Mouse (Mus musculus): ENCODE measurements at regions not wholly inside any gene's neighbourhood (a gene's known extent, or its start where the extent isn't known, plus 50 kb on each side); places are given as distances from the start of the nearest gene placed in this dataset.

GRCm38 (mm10) chr14:114790946-114791830, 300.8 kb upstream of the Gpc5 start:
- ATAC-seq (ENCODE audit: low read depth): no peak
- WGBS (ENCODE audit: insufficient replicate concordance): 18% methylated on average over 13 of the region's 13 CpGs
- Histone ChIP-seq H3K36me3 (ENCODE audit: control insufficient read depth, insufficient read depth) (no peaks in the 10 kb centered on the region), H3K4me3 (ENCODE audit: low read depth, low read length) (no peak overlapping the region), H3K9me3 (replicated peaks; ENCODE audit: control insufficient read depth, low read length) (no peaks in the 10 kb centered on the region), H3K27ac (ENCODE audit: low read length) (no peak overlapping the region), H3K4me2 (ENCODE audit: low read depth, low read length) (no peak overlapping the region), H3K27me3 (ENCODE audit: control insufficient read depth, insufficient read depth, low read depth, low read length) (no peaks in the 10 kb centered on the region), H3K4me1 (ENCODE audit: control insufficient read depth, low read depth, low read length) (no peaks in the 10 kb centered on the region), H3K9ac (ENCODE audit: low read depth, low read length) (no peak overlapping the region)

- ATAC-seq (ENCODE audit: low read depth): no peak
- 51% methylated on average over 4 of the region's 4 CpGs for WGBS (ENCODE audit: insufficient replicate concordance)
These were observed 300.2 kb upstream of the Gpc5 start for GRCm38 (mm10) chr14:114791831-114792224.

GRCm38 (mm10) chr14:114804643-114805042, 287.4 kb upstream of the Gpc5 start:
- H3K9ac ChIP-seq (ENCODE audit: low read depth, low read length): no peak overlapping the region
- ATAC-seq (ENCODE audit: low read depth): no peak
- no peaks in the 10 kb centered on the region for H3K4me1 ChIP-seq (ENCODE audit: control insufficient read depth, low read depth, low read length)
- 80% methylated on average over 11 of the region's 11 CpGs for WGBS (ENCODE audit: insufficient replicate concordance)
- no peak overlapping the region for H3K27ac ChIP-seq (ENCODE audit: low read length)
- H3K4me2 ChIP-seq (ENCODE audit: low read depth, low read length): no peak overlapping the region
- no peaks in the 10 kb centered on the region for H3K36me3 ChIP-seq (ENCODE audit: control insufficient read depth, insufficient read depth)
- no peaks in the 10 kb centered on the region for H3K27me3 ChIP-seq (ENCODE audit: control insufficient read depth, insufficient read depth, low read depth, low read length)
- no peak overlapping the region for H3K4me3 ChIP-seq (ENCODE audit: low read depth, low read length)
- no peaks in the 10 kb centered on the region for H3K9me3 ChIP-seq (replicated peaks; ENCODE audit: control insufficient read depth, low read length)

More at GRCm38 (mm10) chr14:114791831-114792224, 300.2 kb upstream of the Gpc5 start:
- no peaks in the 10 kb centered on the region for H3K4me1 ChIP-seq (ENCODE audit: control insufficient read depth, low read depth, low read length)
- H3K27ac ChIP-seq (ENCODE audit: low read length): no peak overlapping the region
- H3K36me3 ChIP-seq (ENCODE audit: control insufficient read depth, insufficient read depth): no peaks in the 10 kb centered on the region
- H3K9ac ChIP-seq (ENCODE audit: low read depth, low read length): no peak overlapping the region
- no peak overlapping the region for H3K4me3 ChIP-seq (ENCODE audit: low read depth, low read length)
- H3K9me3 ChIP-seq (replicated peaks; ENCODE audit: control insufficient read depth, low read length): no peaks in the 10 kb centered on the region
- H3K4me2 ChIP-seq (ENCODE audit: low read depth, low read length): no peak overlapping the region
- no peaks in the 10 kb centered on the region for H3K27me3 ChIP-seq (ENCODE audit: control insufficient read depth, insufficient read depth, low read depth, low read length)

GRCm38 (mm10) chr14:114808621-114809020, 283.4 kb upstream of the Gpc5 start:
- Histone ChIP-seq H3K36me3 (ENCODE audit: control insufficient read depth, insufficient read depth) (no peaks in the 10 kb centered on the region), H3K9ac (ENCODE audit: low read depth, low read length) (no peak overlapping the region), H3K4me3 (ENCODE audit: low read depth, low read length) (no peak overlapping the region), H3K27me3 (ENCODE audit: control insufficient read depth, insufficient read depth, low read depth, low read length) (no peaks in the 10 kb centered on the region), H3K27ac (ENCODE audit: low read length) (no peak overlapping the region), H3K4me2 (ENCODE audit: low read depth, low read length) (no peak overlapping the region), H3K9me3 (replicated peaks; ENCODE audit: control insufficient read depth, low read length) (no peaks in the 10 kb centered on the region), H3K4me1 (ENCODE audit: control insufficient read depth, low read depth, low read length) (no peaks in the 10 kb centered on the region)
- WGBS (ENCODE audit: insufficient replicate concordance): 58% methylated on average over 2 of the region's 2 CpGs
- no peak for ATAC-seq (ENCODE audit: low read depth)

GRCm38 (mm10) chr14:114820677-114821076, 271.3 kb upstream of the Gpc5 start:
- H3K9me3 ChIP-seq (replicated peaks; ENCODE audit: control insufficient read depth, low read length): no peaks in the 10 kb centered on the region
- H3K36me3 ChIP-seq (ENCODE audit: control insufficient read depth, insufficient read depth): no peaks in the 10 kb centered on the region
- no peak for ATAC-seq (ENCODE audit: low read depth)
- no peak overlapping the region for H3K27ac ChIP-seq (ENCODE audit: low read length)
- no peak overlapping the region for H3K4me2 ChIP-seq (ENCODE audit: low read depth, low read length)
- no peak overlapping the region for H3K4me3 ChIP-seq (ENCODE audit: low read depth, low read length)
- 27% methylated on average over 1 of the region's 1 CpGs for WGBS (ENCODE audit: insufficient replicate concordance)
- H3K4me1 ChIP-seq (ENCODE audit: control insufficient read depth, low read depth, low read length): no peaks in the 10 kb centered on the region
- H3K27me3 ChIP-seq (ENCODE audit: control insufficient read depth, insufficient read depth, low read depth, low read length): no peaks in the 10 kb centered on the region
- H3K9ac ChIP-seq (ENCODE audit: low read depth, low read length): no peak overlapping the region

- Histone ChIP-seq H3K9ac (ENCODE audit: low read depth, low read length) (no peak overlapping the region), H3K27ac (ENCODE audit: low read length) (no peak overlapping the region), H3K27me3 (ENCODE audit: control insufficient read depth, insufficient read depth, low read depth, low read length) (no peaks in the 10 kb centered on the region), H3K9me3 (replicated peaks; ENCODE audit: control insufficient read depth, low read length) (no peaks in the 10 kb centered on the region), H3K4me3 (ENCODE audit: low read depth, low read length) (no peak overlapping the region), H3K4me2 (ENCODE audit: low read depth, low read length) (no peak overlapping the region), H3K36me3 (ENCODE audit: control insufficient read depth, insufficient read depth) (no peaks in the 10 kb centered on the region), H3K4me1 (ENCODE audit: control insufficient read depth, low read depth, low read length) (no peaks in the 10 kb centered on the region)
- no peak for ATAC-seq (ENCODE audit: low read depth)
- 38% methylated on average over 2 of the region's 2 CpGs for WGBS (ENCODE audit: insufficient replicate concordance)
These were observed 270.9 kb upstream of the Gpc5 start for GRCm38 (mm10) chr14:114821098-114821594.

GRCm38 (mm10) chr14:114821672-114822071, 270.3 kb upstream of the Gpc5 start:
- ATAC-seq (ENCODE audit: low read depth): no peak
- no peak overlapping the region for H3K27ac ChIP-seq (ENCODE audit: low read length)
- no peaks in the 10 kb centered on the region for H3K27me3 ChIP-seq (ENCODE audit: control insufficient read depth, insufficient read depth, low read depth, low read length)
- no peaks in the 10 kb centered on the region for H3K36me3 ChIP-seq (ENCODE audit: control insufficient read depth, insufficient read depth)
- H3K4me1 ChIP-seq (ENCODE audit: control insufficient read depth, low read depth, low read length): no peaks in the 10 kb centered on the region
- no peak overlapping the region for H3K9ac ChIP-seq (ENCODE audit: low read depth, low read length)
- no peak overlapping the region for H3K4me3 ChIP-seq (ENCODE audit: low read depth, low read length)
- H3K4me2 ChIP-seq (ENCODE audit: low read depth, low read length): no peak overlapping the region
- no peaks in the 10 kb centered on the region for H3K9me3 ChIP-seq (replicated peaks; ENCODE audit: control insufficient read depth, low read length)
- 54% methylated on average over 5 of the region's 5 CpGs for WGBS (ENCODE audit: insufficient replicate concordance)

GRCm38 (mm10) chr14:114826662-114827321, 265.2 kb upstream of the Gpc5 start:
- H3K4me1 ChIP-seq (ENCODE audit: control insufficient read depth, low read depth, low read length): no peaks in the 10 kb centered on the region
- no peak overlapping the region for H3K27ac ChIP-seq (ENCODE audit: low read length)
- 42% methylated on average over 10 of the region's 10 CpGs for WGBS (ENCODE audit: insufficient replicate concordance)
- no peaks in the 10 kb centered on the region for H3K27me3 ChIP-seq (ENCODE audit: control insufficient read depth, insufficient read depth, low read depth, low read length)
- no peak overlapping the region for H3K9ac ChIP-seq (ENCODE audit: low read depth, low read length)
- H3K36me3 ChIP-seq (ENCODE audit: control insufficient read depth, insufficient read depth): no peaks in the 10 kb centered on the region
- H3K9me3 ChIP-seq (replicated peaks; ENCODE audit: control insufficient read depth, low read length): no peaks in the 10 kb centered on the region
- no peak overlapping the region for H3K4me2 ChIP-seq (ENCODE audit: low read depth, low read length)
- no peak overlapping the region for H3K4me3 ChIP-seq (ENCODE audit: low read depth, low read length)
- no peak for ATAC-seq (ENCODE audit: low read depth)

- WGBS (ENCODE audit: insufficient replicate concordance): 40% methylated on average over 2 of the region's 2 CpGs
- no peak for ATAC-seq (ENCODE audit: low read depth)
- H3K4me1 ChIP-seq (ENCODE audit: control insufficient read depth, low read depth, low read length): no peaks in the 10 kb centered on the region
- H3K27me3 ChIP-seq (ENCODE audit: control insufficient read depth, insufficient read depth, low read depth, low read length): no peaks in the 10 kb centered on the region
- no peak overlapping the region for H3K4me2 ChIP-seq (ENCODE audit: low read depth, low read length)
- no peak overlapping the region for H3K9ac ChIP-seq (ENCODE audit: low read depth, low read length)
- no peak overlapping the region for H3K4me3 ChIP-seq (ENCODE audit: low read depth, low read length)
- H3K36me3 ChIP-seq (ENCODE audit: control insufficient read depth, insufficient read depth): no peaks in the 10 kb centered on the region
- H3K27ac ChIP-seq (ENCODE audit: low read length): no peak overlapping the region
- H3K9me3 ChIP-seq (replicated peaks; ENCODE audit: control insufficient read depth, low read length): no peaks in the 10 kb centered on the region
These were observed 262.7 kb upstream of the Gpc5 start for GRCm38 (mm10) chr14:114829310-114829709.

Measured in liver, embryonic 16.5 days (tissue).